Mouse (Mus musculus) embryonic facial prominence, embryonic 13.5 days (tissue): ENCODE measurements around the gene Ccdc187. TPM values are rescaled to one million over a fixed set of nuclear protein-coding genes. Genes with fewer than 3 reads are reported as not detected.

Source experiments
- ATAC-seq: fragments of 200-750 bp; cut with Nextera tagmentation; 2 replicates; pipeline ENCODE4 v1.8.0; 2017; ENCODE audit warnings: low read depth; ENCODE audit not compliant: insufficient number of reproducible peaks, insufficient read depth, low FRiP score, low TSS enrichment
- H3K27ac ChIP-seq: fragments of 300-500 bp; sonication (generic); 2 replicates; pipeline ENCODE4 v1.5.1; 2015; ENCODE audit warnings: moderate library complexity, mild to moderate bottlenecking, inconsistent platforms
- H3K27me3 ChIP-seq: fragments of 300-500 bp; sonication (generic); 2 replicates; pipeline ENCODE4 v1.6.1; 2015; ENCODE audit warnings: mild to moderate bottlenecking, inconsistent platforms
- H3K36me3 ChIP-seq: fragments of 300-500 bp; sonication (generic); 2 replicates; pipeline ENCODE4 v1.6.1; 2015; ENCODE audit warnings: mild to moderate bottlenecking, inconsistent platforms
- H3K4me1 ChIP-seq: fragments of 300-500 bp; sonication (generic); 2 replicates; pipeline ENCODE4 v1.6.1; 2015; ENCODE audit warnings: inconsistent platforms
- H3K4me2 ChIP-seq: fragments of 300-500 bp; sonication (generic); 2 replicates; pipeline ENCODE4 v1.6.1; 2015; ENCODE audit warnings: moderate library complexity, mild to moderate bottlenecking, inconsistent platforms
- H3K4me3 ChIP-seq: fragments of 300-500 bp; sonication (generic); 2 replicates; pipeline ENCODE4 v1.5.1; 2015; ENCODE audit warnings: mild to moderate bottlenecking, inconsistent platforms
- H3K9ac ChIP-seq: fragments of 300-500 bp; sonication (generic); 2 replicates; pipeline ENCODE4 v1.6.1; 2015; ENCODE audit warnings: mild to moderate bottlenecking, inconsistent platforms
- H3K9me3 ChIP-seq: fragments of 300-500 bp; sonication (generic); 2 replicates; pipeline ENCODE4 v1.6.1; 2016; ENCODE audit warnings: inconsistent platforms
- WGBS: fragments of 180-500 bp; shearing (Covaris S2); methylation state at CpG from one replicate; pipeline ENCODE4 v1.1.7; 2015; ENCODE audit warnings: mixed read lengths; 5-methylcytosine and 5-hydroxymethylcytosine counted together
- polyA plus RNA-seq: library from polyadenylated mRNA; unstranded; fragments of >200 nt; fragmentation: Nextera tagmentation; extraction: Ambion mirVana; gene quantifications from 2 replicates; pipeline ENCODE4 v1.2.1, GENCODE M21; 2015

Ccdc187 gene
- polyA plus RNA-seq, 1 experiment from 2014 or later = 0.10 TPM

- under 1% methylated on average over 65 of the region's 66 CpGs for WGBS
- Histone ChIP-seq H3K4me2 (peak within 1 kb of the TSS; percentile 97), H3K36me3 (0 out of 2 replicates have a peak, but pooled peaks cover 10% of the 10 kb centered on the region), H3K9me3 (no peaks in the 10 kb centered on the region), H3K27me3 (no peaks in the 10 kb centered on the region), H3K9ac (peak within 1 kb of the TSS; percentile 95), H3K4me1 (peaks cover 63% of the 10 kb centered on the region), H3K4me3 (peak within 1 kb of the TSS; percentile 80), H3K27ac (peak within 1 kb of the TSS; percentile 98)
- peak; percentile 80 for ATAC-seq
Observed at GRCm38 (mm10) chr2:26315072-26315924, 20.9 kb upstream of the Ccdc187 start, which contains the start of gene Gpsm1. Gene Gpsm1 (plus strand): TSS chr2:26315515.

- ATAC-seq = no peak
- Histone ChIP-seq H3K27me3 (no peaks in the 10 kb centered on the region), H3K9ac (peak overlapping the region; percentile 95), H3K4me3 (peak overlapping the region; percentile 80), H3K36me3 (0 out of 2 replicates have a peak, but pooled peaks cover 7% of the 10 kb centered on the region), H3K4me2 (peak overlapping the region; percentile 97), H3K27ac (peak overlapping the region; percentile 98), H3K4me1 (peaks cover 66% of the 10 kb centered on the region), H3K9me3 (no peaks in the 10 kb centered on the region)
- 19% methylated on average over 13 of the region's 13 CpGs for WGBS
Observed at GRCm38 (mm10) chr2:26314281-26315071, 20.1 kb upstream of the Ccdc187 start.

GRCm38 (mm10) chr2:26313394-26313793 lies 19.0 kb upstream of the Ccdc187 start:
- H3K4me1 ChIP-seq = peaks cover 66% of the 10 kb centered on the region
- 0 out of 2 replicates have a peak, but pooled peaks cover 6% of the 10 kb centered on the region for H3K36me3 ChIP-seq
- H3K27me3 ChIP-seq = no peaks in the 10 kb centered on the region
- H3K9me3 ChIP-seq = no peaks in the 10 kb centered on the region
- ATAC-seq = no peak
- no peak overlapping the region for H3K4me3 ChIP-seq
- 84% methylated on average over 1 of the region's 1 CpGs for WGBS
- H3K9ac ChIP-seq = no peak overlapping the region
- peak overlapping the region; percentile 98 for H3K27ac ChIP-seq
- H3K4me2 ChIP-seq = no peak overlapping the region

- no peak overlapping the region for H3K4me2 ChIP-seq
- no peak overlapping the region for H3K9ac ChIP-seq
- no peak overlapping the region for H3K4me3 ChIP-seq
- H3K27me3 ChIP-seq = no peaks in the 10 kb centered on the region
- H3K9me3 ChIP-seq = no peaks in the 10 kb centered on the region
- 0 out of 2 replicates have a peak overlapping the region, but pooled peaks have one; percentile 98 for H3K27ac ChIP-seq
- H3K4me1 ChIP-seq = peaks cover 61% of the 10 kb centered on the region
- ATAC-seq = no peak
- no peaks in the 10 kb centered on the region for H3K36me3 ChIP-seq
- 63% methylated on average over 2 of the region's 2 CpGs for WGBS
Observed at GRCm38 (mm10) chr2:26312812-26313211, 18.5 kb upstream of the Ccdc187 start.

GRCm38 (mm10) chr2:26311936-26312335 lies 17.6 kb upstream of the Ccdc187 start:
- Histone ChIP-seq H3K9me3 (no peaks in the 10 kb centered on the region), H3K4me1 (peaks cover 52% of the 10 kb centered on the region), H3K4me2 (no peak overlapping the region), H3K27ac (no peak overlapping the region), H3K27me3 (no peaks in the 10 kb centered on the region), H3K36me3 (no peaks in the 10 kb centered on the region), H3K4me3 (no peak overlapping the region), H3K9ac (no peak overlapping the region)
- no peak for ATAC-seq
- 68% methylated on average over 5 of the region's 5 CpGs for WGBS

GRCm38 (mm10) chr2:26309739-26310138 lies 15.4 kb upstream of the Ccdc187 start:
- Histone ChIP-seq H3K36me3 (no peaks in the 10 kb centered on the region), H3K4me1 (peaks cover 38% of the 10 kb centered on the region), H3K9me3 (no peaks in the 10 kb centered on the region), H3K27me3 (no peaks in the 10 kb centered on the region), H3K9ac (no peak overlapping the region), H3K27ac (peak overlapping the region; percentile 97), H3K4me2 (peak overlapping the region; percentile 44), H3K4me3 (no peak overlapping the region; the same call in 1 of the 2 replicates)
- peak; percentile 88 for ATAC-seq
- 2% methylated on average over 10 of the region's 10 CpGs for WGBS

- H3K4me3 ChIP-seq = no peak overlapping the region
- WGBS = 90% methylated on average over 3 of the region's 3 CpGs
- no peak overlapping the region for H3K27ac ChIP-seq
- ATAC-seq = no peak
- H3K27me3 ChIP-seq = no peaks in the 10 kb centered on the region
- peaks cover 6% of the 10 kb centered on the region; the same call in 1 of the 2 replicates for H3K9me3 ChIP-seq
- no peaks in the 10 kb centered on the region for H3K36me3 ChIP-seq
- H3K9ac ChIP-seq = no peak overlapping the region
- no peak overlapping the region for H3K4me2 ChIP-seq
- H3K4me1 ChIP-seq = peaks cover 26% of the 10 kb centered on the region
Observed at GRCm38 (mm10) chr2:26306702-26307101, 12.3 kb upstream of the Ccdc187 start.

- no peak overlapping the region for H3K4me3 ChIP-seq
- no peak overlapping the region for H3K9ac ChIP-seq
- 78% methylated on average over 2 of the region's 2 CpGs for WGBS
- no peak overlapping the region for H3K4me2 ChIP-seq
- H3K27me3 ChIP-seq = no peaks in the 10 kb centered on the region
- H3K4me1 ChIP-seq = peaks cover 22% of the 10 kb centered on the region
- no peak overlapping the region for H3K27ac ChIP-seq
- H3K36me3 ChIP-seq = no peaks in the 10 kb centered on the region
- peaks cover 6% of the 10 kb centered on the region; the same call in 1 of the 2 replicates for H3K9me3 ChIP-seq
- ATAC-seq = no peak
Observed at GRCm38 (mm10) chr2:26305555-26305954, 11.2 kb upstream of the Ccdc187 start.

GRCm38 (mm10) chr2:26304711-26305110 lies 10.4 kb upstream of the Ccdc187 start:
- Histone ChIP-seq H3K36me3 (no peaks in the 10 kb centered on the region), H3K27me3 (peaks cover 7% of the 10 kb centered on the region), H3K27ac (no peak overlapping the region), H3K4me1 (peaks cover 22% of the 10 kb centered on the region), H3K9ac (no peak overlapping the region), H3K4me2 (no peak overlapping the region), H3K4me3 (no peak overlapping the region), H3K9me3 (peaks cover 6% of the 10 kb centered on the region; the same call in 1 of the 2 replicates)
- WGBS = 70% methylated on average over 1 of the region's 1 CpGs
- ATAC-seq = no peak

- WGBS = 86% methylated on average over 10 of the region's 10 CpGs
- Histone ChIP-seq H3K4me1 (peaks cover 31% of the 10 kb centered on the region), H3K36me3 (no peaks in the 10 kb centered on the region), H3K27me3 (peaks cover 15% of the 10 kb centered on the region), H3K27ac (no peak overlapping the region), H3K4me3 (no peak overlapping the region), H3K4me2 (no peak overlapping the region), H3K9ac (no peak overlapping the region), H3K9me3 (peaks cover 6% of the 10 kb centered on the region; the same call in 1 of the 2 replicates)
- no peak for ATAC-seq
Observed at GRCm38 (mm10) chr2:26302005-26302503, 7.7 kb upstream of the Ccdc187 start.

- Histone ChIP-seq H3K27ac (no peak overlapping the region), H3K4me3 (no peak overlapping the region), H3K9me3 (peaks cover 6% of the 10 kb centered on the region; the same call in 1 of the 2 replicates), H3K36me3 (no peaks in the 10 kb centered on the region), H3K27me3 (peaks cover 15% of the 10 kb centered on the region), H3K4me1 (peaks cover 40% of the 10 kb centered on the region), H3K9ac (no peak overlapping the region), H3K4me2 (no peak overlapping the region)
- WGBS = 1% methylated on average over 3 of the region's 3 CpGs
- ATAC-seq = no peak
Observed at GRCm38 (mm10) chr2:26300808-26301174, 6.4 kb upstream of the Ccdc187 start.
